Mouse (Mus musculus) frontal cortex, postnatal 10 days (tissue): ENCODE data around the gene Capsl.

Source experiments
- DNase-seq, 2 experiments: peaks; one replicate each; pipeline ENCODE4 v3.0.0; 2022; ENCODE audit warnings: low spot score in 2 of 2, mixed read lengths in 1 of 2

The Capsl gene

GRCm38 (mm10) chr15:9435534-9436180, at the start of gene Capsl:
Capsl (plus strand) TSS chr15:9436028.
- peak; percentile 43 to 61 for DNase-seq

DNA sequence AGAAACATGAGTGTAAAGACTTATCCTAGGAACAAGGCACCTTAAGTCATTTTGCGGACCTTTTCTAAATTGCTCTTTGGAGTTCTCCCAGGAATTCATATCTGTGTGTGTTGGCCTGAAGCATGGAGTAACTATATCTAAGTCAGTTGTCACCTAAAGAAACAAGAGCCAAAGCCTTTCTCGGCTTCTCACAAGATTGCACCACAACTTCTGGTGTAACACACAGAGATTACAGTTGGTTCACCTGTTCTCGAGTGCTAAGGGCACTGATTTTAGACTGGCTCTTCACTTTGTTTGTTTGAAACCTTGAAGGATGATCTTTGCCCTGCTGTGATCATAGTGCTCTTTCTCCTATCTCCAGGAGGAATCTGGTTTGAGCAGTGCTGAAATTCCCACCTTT, 26.4 kb upstream of the Capsl start:
- no peak for DNase-seq

DNA sequence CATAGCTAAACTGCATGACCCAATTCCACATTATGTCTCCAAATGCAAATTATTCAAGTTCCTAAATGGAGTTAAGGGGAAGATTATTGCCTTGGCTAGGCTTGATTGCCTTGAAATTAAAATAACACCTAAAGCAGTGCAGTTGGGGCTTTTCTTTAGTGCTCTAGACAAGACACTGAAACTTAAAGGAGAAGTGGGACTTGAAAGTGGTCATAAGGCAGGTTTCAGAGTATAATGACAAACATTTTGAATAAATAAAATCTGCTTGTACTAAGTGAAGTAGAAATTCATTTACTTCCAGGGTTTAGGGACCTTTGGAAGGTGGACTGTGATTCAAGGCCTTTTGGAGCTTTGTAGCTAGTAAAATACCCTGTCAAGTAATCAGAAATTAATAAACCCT, 14.7 kb upstream of the Capsl start:
- DNase-seq = no peak

- no peak for DNase-seq
These were observed 8.0 kb upstream of the Capsl start for GRCm38 (mm10) chr15:9427849-9428248.

DNA sequence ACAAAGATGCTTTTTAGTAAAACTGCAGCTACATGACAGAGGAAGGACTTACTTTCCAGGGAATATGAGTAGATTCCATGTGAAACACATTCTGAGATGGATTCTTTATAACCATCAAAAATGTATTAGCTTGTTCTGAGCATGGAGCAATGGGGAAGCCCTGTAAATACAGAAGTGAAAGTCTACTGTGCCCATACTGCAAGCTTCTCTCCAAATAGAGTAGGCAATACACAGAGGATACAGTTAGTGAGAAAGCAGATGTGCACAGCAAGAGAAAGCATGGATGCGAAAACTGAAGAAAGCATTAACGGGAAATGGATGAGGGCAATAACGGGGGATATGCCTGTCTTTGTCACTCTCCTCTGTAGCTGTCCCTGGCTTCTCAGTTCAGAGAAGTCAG, 6.0 kb upstream of the Capsl start:
- no peak for DNase-seq

- DNase-seq = no peak
These were observed 16.2 kb downstream of the Capsl start for GRCm38 (mm10) chr15:9451999-9452398.

DNA sequence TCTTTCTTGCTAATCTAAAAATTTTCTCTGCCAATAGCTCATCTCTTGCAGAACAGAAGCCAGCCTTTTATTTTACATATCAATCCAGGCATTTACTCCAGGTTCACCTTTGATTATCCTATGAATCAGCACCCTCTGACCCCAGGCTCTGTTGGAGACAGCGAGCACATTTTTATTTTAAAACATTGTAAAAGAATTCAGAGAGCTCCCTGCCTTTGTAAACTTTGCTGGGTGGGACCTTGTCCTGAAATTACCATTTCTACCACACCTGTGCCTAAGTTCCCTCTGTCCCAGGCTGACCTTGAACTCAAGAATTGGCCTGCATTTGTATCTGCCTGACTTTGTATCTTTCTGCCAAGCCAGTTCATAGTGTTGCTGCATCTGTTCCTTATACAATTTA, 17.0 kb downstream of the Capsl start:
- no peak for DNase-seq

DNA sequence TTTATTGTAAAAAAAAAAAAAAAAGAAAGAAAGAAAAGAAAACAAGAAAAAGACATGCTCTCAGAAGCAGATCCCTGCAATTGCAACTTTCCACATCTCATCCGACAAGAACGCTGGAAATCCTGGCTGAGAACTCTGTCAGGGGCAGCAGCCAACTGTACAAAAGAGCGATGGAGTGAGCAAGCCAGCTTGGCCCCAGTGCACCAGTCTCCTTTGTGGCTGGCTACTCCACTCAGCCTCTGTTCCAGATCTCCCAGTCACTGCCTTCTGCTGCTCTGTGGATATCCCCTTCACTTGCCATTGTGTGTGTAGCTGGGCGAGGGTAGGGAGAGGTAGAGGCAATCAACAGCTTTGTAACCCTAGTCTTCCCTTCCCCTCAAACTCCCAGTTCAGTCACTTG, 18.4 kb downstream of the Capsl start:
- DNase-seq = no peak

- DNase-seq = peak; percentile 10 to 32
These were observed 19.4 kb downstream of the Capsl start for GRCm38 (mm10) chr15:9455241-9455640.

DNA sequence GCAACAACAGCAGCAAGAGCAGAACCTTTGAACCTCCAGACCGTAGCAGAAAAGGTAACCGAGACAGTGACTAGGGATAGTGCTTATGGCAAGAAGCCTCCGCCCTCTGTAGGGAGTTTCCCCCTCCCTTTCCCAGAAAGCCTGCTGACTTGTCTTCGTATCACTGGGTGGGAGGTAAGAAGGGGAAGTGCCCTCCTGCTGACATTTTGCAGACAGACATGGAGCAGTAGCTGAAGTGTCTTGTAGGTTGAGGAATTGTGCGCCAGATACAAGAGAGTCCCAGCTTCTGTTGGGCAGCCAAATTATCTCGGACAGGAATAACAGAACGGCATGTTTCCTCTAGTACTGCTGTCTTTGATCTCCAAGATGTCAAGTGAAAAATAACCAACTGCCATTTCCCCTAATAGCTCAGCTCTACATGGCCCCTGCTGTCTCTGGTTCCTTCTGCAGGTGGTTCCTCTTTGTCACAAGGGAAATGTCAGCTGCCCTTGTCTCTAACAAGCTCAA, 27.7 kb downstream of the Capsl start:
- no peak for DNase-seq

DNA sequence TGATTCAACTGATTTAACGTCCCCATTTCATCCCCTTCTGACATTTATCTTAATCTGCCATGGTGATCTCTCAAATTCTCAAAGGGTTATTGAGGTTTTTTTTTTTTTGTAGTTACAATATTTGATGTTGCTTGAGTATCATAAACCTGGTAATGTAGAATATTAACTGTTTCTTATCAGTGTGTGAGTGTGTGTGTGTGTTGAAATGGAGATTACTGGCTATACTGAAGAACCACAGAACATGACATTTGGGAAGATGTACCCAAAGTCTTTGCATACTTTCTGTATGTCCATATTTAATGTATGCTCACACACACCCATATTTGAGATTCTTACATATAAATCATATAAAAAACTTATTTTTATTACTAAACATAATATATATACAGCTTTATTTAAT, 28.2 kb downstream of the Capsl start:
- DNase-seq = no peak

DNA sequence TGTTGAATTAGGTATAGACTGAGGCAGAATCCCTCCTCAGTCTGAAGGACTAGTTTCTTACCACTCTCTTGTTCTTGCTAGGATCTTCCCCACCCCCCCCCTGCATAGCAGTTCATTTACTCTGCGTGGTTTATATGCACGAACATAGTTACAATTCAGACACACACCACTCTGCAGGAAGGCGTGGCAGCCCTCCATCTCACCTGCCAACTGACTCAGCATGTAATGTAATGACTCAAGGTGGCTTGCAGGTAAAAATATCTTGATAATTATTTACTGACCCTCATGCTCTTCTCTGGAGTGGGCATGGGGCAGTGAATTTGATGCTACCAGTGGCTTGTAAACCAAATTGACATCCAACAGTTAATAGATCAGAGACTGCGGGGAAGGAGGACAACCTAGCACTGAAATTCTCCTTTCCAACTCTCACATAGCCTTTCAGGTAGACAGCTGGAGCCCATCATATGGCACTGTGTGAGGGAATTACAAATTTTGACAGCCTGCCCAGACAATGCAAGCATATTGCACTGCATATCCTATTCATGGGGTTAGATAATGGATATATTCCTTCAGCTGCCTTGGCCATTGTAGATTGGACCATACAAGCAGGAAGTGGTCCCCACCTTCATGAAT, 35.3 kb downstream of the Capsl start:
- DNase-seq = no peak

DNA sequence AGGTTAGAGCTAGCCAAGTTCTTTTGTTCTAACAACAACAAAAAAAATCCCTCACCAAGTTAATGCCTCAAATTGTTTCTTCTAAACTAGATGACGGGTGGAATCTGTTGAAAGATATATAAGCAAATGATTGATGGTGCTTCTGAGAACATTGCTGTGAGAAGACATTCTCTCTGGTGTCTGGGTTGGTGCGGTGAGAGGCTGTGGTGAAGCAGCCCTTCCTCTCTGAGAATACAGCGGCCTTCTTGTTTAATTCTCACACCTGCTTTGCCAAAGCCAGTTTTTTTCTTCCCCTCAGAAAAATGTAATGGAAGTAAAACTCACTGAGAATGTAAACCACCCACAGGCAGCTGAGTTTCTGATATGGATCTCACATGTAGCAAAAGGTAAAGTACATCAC, 36.3 kb downstream of the Capsl start:
- no peak for DNase-seq

DNA sequence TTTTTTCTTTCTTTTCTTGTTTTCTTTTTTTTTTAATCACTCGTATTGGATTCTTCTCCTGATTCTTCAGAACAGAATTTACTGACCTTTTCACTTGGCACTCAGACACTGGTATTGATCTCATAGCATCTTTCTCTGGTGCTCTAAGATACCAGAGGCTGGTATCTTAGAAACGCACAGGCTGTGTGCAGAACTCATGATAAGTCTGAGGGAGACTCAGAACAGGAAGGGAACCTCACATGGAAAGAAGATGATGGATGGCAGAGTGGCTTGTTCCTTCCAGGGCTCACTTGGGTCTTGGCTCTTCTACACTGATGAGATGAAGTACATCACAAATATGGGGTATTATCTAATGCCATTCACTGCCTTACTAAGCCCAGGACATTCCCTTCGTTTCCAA, 36.8 kb downstream of the Capsl start:
- no peak for DNase-seq

- no peak for DNase-seq
These were observed 37.4 kb downstream of the Capsl start for GRCm38 (mm10) chr15:9473188-9473587.

GRCm38 (mm10) chr15:9489417-9490118, 53.7 kb downstream of the Capsl start:
- no peak for DNase-seq

DNA sequence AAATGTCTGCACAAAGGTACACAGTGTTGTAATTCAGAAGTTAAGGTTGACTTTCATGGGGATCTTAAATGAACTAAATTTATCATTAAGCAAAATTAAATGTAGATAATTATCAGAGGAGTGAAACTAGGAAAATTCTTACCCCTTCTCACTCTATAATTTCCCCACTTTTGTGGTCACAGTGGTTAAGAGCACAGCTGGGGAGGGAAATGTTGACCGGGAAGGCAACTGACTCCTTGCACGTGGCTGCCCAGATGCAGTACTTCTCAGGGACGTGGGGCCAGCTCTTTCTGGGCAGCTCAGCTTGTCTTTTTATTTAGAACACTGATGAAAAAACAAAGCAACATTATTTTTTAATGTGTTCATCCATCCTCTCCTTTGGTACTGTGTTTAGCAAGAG, 56.2 kb downstream of the Capsl start:
- DNase-seq = no peak
